Mouse (Mus musculus) left cerebral cortex, postnatal 25 days (tissue): ENCODE measurements at regions not wholly inside any gene's neighbourhood (a gene's known extent, or its start where the extent isn't known, plus 50 kb on each side); places are given as distances from the start of the nearest gene placed in this dataset.
"Not testable (repeated sequence)": the region's sequence is repeated elsewhere in the genome, so short reads cannot be mapped to it uniquely, and the experiment has no call there.

ENCODE experiments used
- DNase-seq, 2 experiments: peaks; one replicate each; pipeline ENCODE4 v3.0.0; 2022; ENCODE audit warnings: low spot score in 2 of 2, mixed read lengths in 1 of 2
- intact Hi-C: fragments of 180-260 bp; cut with DNase I; formaldehyde crosslinking; loops from one replicate; pipeline ENCODE4 v1.15.1; 2025

DNA sequence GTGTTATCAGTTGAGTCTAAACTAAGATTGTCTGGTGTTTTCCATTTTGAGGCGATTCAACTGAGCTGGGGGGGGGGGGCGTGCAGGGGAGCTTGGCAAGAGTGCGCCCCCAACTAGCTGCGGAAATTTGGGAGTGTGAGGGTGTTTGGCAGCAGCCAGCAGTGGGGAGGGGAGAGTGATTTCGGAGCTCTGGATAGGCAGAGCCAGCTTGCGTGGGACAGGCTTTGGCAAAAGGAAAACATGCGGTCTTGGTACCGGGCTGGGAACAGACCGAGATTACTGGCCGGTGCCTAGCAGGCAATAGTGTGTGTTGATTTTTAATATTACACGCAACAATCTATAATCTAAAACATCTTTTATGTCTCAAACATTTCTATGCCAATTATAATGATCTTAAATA, 199.4 kb upstream of the Cdk6 start:
- DNase-seq: peak in 1 of 2 experiments; percentile 25
- intact Hi-C loops: not testable (repeated sequence)

DNA sequence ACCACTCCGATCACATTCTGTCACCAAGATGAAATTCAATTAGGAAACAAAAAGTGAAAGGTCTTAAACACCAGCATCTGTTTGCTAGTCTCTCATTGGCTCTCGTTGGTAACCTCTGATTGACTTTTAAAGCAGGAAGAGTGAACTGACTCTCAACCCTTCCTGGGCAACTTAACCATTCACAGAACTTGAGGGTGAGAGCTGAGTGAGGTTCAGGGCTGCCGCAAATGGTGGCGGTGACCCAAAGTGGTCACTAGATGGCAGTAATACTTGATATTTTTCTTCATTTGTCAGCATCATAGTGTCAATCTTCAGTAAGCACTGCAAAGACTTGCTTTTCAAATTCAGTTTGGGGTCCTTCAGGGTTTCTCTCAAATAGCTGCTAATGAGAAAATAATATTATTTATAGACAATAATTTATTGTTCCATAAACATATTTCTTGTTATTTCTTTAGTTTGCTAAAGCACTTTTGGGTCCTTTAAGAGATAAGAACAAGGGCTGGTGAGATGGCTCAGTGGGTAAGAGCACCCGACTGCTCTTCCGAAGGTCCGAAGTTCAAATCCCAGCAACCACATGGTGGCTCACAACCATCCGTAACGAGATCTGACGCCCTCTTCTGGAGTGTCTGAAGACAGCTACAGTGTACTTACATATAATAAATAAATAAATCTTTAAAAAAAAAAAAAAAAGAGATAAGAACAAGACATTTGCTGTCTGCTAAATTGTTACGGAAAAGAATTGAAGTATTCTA, 194.6 kb upstream of the Cdk6 start:
- peak; percentile 16 to 46 for DNase-seq
- intact Hi-C loops: not testable (repeated sequence)

- DNase-seq: not testable (repeated sequence)
- intact Hi-C loops: loop anchor here (2.0 to 5.0 kb wide), 2 partner anchors 192 to 367 kb away; partner anchors contain the start of gene Cdk6
Observed at GRCm38 (mm10) chr5:3149886-3150285, 191.4 kb upstream of the Cdk6 start.

GRCm38 (mm10) chr5:3150766-3151165, 190.5 kb upstream of the Cdk6 start:
- not testable (repeated sequence) for DNase-seq
- intact Hi-C loops: loop anchor here (2.0 to 5.0 kb wide), 2 partner anchors 192 to 366 kb away; partner anchors contain the start of gene Cdk6

- not testable (repeated sequence) for DNase-seq
- intact Hi-C loops: loop anchor here (2.0 to 5.0 kb wide), 2 partner anchors 191 to 365 kb away; partner anchors contain the start of gene Cdk6
Observed at GRCm38 (mm10) chr5:3151534-3152148, 189.6 kb upstream of the Cdk6 start.

- intact Hi-C loops: loop anchor here (5.0 kb wide), 1 partner anchor 190 kb away; the partner anchor contains the start of gene Cdk6
- peak; percentile 46 to 95 for DNase-seq
Observed at GRCm38 (mm10) chr5:3152149-3152865, 189.0 kb upstream of the Cdk6 start.

- intact Hi-C loops, DNase-seq: not testable (repeated sequence)
Observed at GRCm38 (mm10) chr5:3165511-3165910, 175.8 kb upstream of the Cdk6 start.

DNA sequence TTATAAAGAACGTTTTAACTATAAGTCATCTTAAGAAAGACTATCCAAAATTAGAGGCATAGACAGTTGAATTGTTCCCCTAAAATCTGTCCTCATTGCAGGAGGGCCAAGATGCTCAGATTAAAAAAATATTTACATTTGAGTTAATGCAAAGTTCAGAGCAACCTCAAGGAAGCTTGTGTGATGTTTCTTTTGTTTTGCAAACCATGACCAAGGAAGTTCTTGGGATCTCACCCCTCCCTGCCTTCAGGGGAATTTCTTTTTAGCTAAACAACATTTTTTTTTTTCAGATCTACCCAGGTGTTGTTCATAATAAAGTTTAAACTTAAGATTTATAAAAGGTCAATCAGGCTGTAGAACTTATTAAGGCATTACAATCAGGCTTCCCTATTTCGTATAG, 174.8 kb upstream of the Cdk6 start:
- intact Hi-C loops, DNase-seq: not testable (repeated sequence)

GRCm38 (mm10) chr5:3193592-3193991, 147.7 kb upstream of the Cdk6 start:
- intact Hi-C loops: not testable (repeated sequence)

GRCm38 (mm10) chr5:3197952-3198841, 143.1 kb upstream of the Cdk6 start:
- intact Hi-C loops: no loop called here
- DNase-seq: peak; percentile 1 to 2

More at GRCm38 (mm10) chr5:3193592-3193991, 147.7 kb upstream of the Cdk6 start:
- DNase-seq: not testable (repeated sequence)

GRCm38 (mm10) chr5:3198869-3199550, 142.3 kb upstream of the Cdk6 start:
- intact Hi-C loops: not testable (repeated sequence)

GRCm38 (mm10) chr5:3206160-3206559, 135.1 kb upstream of the Cdk6 start:
- DNase-seq, intact Hi-C loops: not testable (repeated sequence)

More at GRCm38 (mm10) chr5:3198869-3199550, 142.3 kb upstream of the Cdk6 start:
- not testable (repeated sequence) for DNase-seq

GRCm38 (mm10) chr5:3208293-3208692, 133.0 kb upstream of the Cdk6 start:
- DNase-seq, intact Hi-C loops: not testable (repeated sequence)

- intact Hi-C loops: no loop called here
- no peak for DNase-seq
Observed at GRCm38 (mm10) chr5:3211284-3211683, 130.0 kb upstream of the Cdk6 start.

DNA sequence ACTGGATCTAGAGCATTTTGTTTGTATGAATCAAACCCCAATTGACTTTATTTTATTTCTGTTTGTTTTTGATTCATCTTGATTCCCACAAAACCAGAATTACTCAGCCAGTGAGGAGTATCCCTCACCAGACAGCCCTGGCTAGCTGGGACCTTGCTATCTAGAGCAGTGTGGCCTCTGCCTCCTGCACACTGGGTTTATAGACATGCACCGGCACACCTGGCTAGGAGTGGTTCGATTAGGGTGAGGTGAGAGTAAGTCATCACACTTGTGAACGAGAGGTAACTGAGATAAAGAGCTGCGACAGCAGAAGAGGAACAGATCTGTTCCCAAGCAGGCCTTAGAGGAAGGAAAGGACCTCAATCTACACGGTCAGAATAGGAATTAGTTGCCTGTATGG, 125.2 kb upstream of the Cdk6 start:
- DNase-seq: no peak
- intact Hi-C loops: no loop called here

- DNase-seq: no peak
- intact Hi-C loops: no loop called here
Observed at GRCm38 (mm10) chr5:3219230-3219629, 122.1 kb upstream of the Cdk6 start.

DNA sequence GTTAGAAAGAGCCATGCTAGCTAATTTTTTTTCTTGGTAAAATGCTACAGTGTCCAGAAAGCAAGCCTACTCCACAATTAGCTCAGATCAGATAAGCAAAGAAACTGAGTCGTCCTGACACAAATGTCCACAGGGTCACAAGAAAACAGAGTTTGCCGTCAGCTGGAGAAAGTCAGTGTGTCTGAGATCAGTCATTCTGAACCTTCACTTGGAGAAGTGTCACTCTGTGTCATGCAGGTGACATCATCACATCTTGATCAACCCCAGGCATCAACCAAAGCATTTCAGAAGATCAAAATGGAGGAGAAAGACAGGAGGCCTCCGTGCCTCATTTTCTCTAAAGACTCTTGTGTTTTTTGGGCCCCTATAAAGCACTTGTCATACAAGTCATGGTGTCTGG, 121.5 kb upstream of the Cdk6 start:
- no peak for DNase-seq
- intact Hi-C loops: loop anchor here (5.0 to 10.0 kb wide), 2 partner anchors 115 to 298 kb away; no protein-coding TSS in a partner anchor

DNA sequence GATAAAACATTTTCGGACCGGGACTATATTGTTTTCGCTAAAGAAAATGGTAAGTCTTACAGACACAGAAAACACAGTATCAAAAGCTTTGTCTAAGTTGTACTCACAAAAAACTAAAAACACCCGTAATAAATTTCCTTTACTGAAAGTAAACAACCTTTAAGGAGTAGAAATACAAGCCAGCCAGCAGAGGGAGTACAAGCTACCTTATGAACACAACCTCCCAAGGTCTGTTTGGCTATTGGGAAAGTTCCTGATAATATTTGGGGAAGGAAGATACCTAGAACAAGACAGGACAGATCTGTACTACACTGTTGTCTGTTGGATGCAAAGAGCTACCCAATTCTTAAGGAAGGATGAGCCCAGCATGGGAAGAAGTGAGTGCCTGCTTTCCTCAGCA, 117.5 kb upstream of the Cdk6 start:
- not testable (repeated sequence) for DNase-seq
- intact Hi-C loops: loop anchor here (5.0 to 10.0 kb wide), 2 partner anchors 111 to 293 kb away; no protein-coding TSS in a partner anchor
